Mouse (Mus musculus) macrophage (primary cell): ENCODE data around the gene Map3k7cl. TPM values are rescaled to one million over a fixed set of nuclear protein-coding genes. Genes with fewer than 3 reads are reported as not detected.

Experiments
- H3K27ac ChIP-seq: fragments of 350-480 bp; formaldehyde crosslinking; 2 replicates; pipeline ENCODE4 v1.9.0; 2021
- H3K36me3 ChIP-seq: fragments of 350-480 bp; formaldehyde crosslinking; 2 replicates; pipeline ENCODE4 v1.9.0; 2021; ENCODE audit errors: inconsistent target
- H3K4me3 ChIP-seq: fragments of 350-480 bp; formaldehyde crosslinking; 2 replicates; pipeline ENCODE4 v1.9.0; 2021; ENCODE audit errors: inconsistent target
- H3K79me2 ChIP-seq: fragments of 350-480 bp; formaldehyde crosslinking; 2 replicates; pipeline ENCODE4 v1.9.0; 2021; ENCODE audit errors: inconsistent target
- WGBS: methylation state at CpG from one replicate; pipeline ENCODE4 v1.1.7; 2026; ENCODE audit warnings: inconsistent platforms; ENCODE audit not compliant: missing documents; 5-methylcytosine and 5-hydroxymethylcytosine counted together
- polyA plus RNA-seq: library from polyadenylated mRNA; stranded (reverse); fragments of 250-400 nt; gene quantifications from 3 replicates; pipeline ENCODE4 v1.2.4, GENCODE M21; 2018; ENCODE audit warnings: inconsistent platforms
- total RNA-seq, 78 experiments: library from RNA; depleted of rRNA; stranded (reverse); fragments of 250-400 nt; gene quantifications; 1 replicate in 9 of 78; 2 replicates in 24 of 78; 3 replicates in 43 of 78; 4 replicates in 2 of 78; pipeline ENCODE4 v1.2.4; 2018; ENCODE audit warnings: inconsistent platforms in 56 of 78

Map3k7cl gene
- not detected for total RNA-seq (2018; cell fraction: chromatin; rRNA removed)
- not detected for total RNA-seq (2018; cell fraction: cytosol; rRNA removed)
- total RNA-seq (2018; cell fraction: nucleus; rRNA removed): not detected
- not detected in 3 replicates for polyA plus RNA-seq

DNA sequence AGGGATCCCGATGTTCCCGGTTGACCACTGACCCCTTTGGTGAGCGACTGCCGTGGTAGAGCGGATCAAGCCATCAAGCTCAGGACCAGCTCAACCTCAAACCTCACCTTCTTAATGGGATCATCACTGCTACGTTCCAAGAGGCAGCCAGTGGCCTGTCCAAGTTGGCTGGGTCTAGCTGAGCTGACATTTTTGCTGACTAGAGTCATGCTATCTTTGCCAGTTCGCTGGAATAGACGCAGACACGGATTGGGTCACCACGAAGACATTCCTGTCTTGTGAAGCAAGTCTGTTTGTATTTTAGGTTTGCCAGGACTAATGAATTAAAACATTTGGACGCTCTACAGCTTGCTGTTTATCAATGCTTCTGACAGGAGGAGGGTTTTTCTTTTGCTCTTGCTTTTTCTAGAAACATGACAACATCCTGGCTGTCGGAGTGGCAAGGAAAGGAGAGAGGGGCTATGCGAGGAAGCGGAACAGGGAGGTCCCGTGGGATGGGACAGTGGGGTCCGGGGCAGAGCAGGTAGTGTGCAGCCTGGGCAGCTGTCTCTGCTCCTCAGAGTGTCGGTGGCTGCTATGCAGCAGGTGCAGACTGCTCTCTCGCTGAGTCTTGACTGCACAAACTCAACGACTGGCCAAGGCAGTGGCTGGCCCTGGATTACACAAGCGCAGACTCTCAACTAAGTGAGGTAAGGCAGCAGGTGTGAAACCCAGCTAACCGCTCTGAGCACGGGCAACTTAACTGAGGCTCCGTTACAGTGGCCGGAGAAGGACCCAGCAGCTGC lies at the start of gene Map3k7cl:
Map3k7cl (plus strand) TSS at position 424 of the 785 bp plus-strand sequence.
- Histone ChIP-seq H3K27ac (no peak within 1 kb of the TSS), H3K4me3 (no peak within 1 kb of the TSS), H3K79me2 (no peaks in the 10 kb centered on the region), H3K36me3 (no peaks in the 10 kb centered on the region)
- 89% methylated on average over 24 of the region's 24 CpGs for WGBS

DNA sequence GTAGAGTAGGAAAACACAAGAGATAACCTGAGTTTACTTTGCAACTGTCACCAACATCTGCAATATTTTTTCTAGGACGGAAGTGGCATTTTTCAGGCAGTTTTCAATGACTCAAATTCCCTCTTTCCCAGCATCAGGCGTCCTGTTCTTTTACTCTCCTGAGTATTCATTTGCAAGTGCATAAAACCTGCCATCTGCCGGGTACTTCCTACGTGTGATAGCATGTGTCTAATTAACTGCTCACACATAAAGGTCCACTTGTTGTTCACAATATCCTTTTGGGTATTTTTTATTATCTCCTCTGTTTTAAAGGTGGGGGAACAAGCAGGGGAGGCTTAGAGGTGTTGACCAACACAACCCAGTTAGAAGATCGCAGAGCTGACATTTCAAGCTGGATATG lies 41.4 kb upstream of the Map3k7cl start:
- no peaks in the 10 kb centered on the region for H3K36me3 ChIP-seq
- H3K79me2 ChIP-seq: no peaks in the 10 kb centered on the region
- WGBS: 93% methylated on average over 5 of the region's 5 CpGs
- H3K4me3 ChIP-seq: no peak overlapping the region
- H3K27ac ChIP-seq: no peak overlapping the region

DNA sequence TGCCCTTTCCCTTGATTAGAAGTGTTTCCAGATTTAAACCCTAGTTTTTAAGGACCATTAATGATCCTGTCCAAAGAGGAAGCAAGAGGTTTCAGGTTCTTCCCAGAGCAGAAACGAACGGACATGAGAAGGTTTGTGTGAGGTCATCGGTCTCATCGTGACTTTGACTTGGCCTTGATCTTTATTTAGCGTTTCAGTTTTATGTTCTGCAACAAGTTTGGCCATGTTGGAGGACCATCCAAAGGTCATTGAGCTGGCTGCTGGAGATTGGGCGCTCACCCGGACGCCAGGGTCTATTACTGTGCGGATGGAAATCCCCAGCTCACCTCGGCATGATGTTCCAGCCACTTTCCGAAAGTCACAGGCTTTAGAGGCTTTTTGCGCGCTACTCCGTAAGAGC lies 40.8 kb upstream of the Map3k7cl start:
- no peaks in the 10 kb centered on the region for H3K79me2 ChIP-seq
- WGBS: 87% methylated on average over 14 of the region's 14 CpGs

DNA sequence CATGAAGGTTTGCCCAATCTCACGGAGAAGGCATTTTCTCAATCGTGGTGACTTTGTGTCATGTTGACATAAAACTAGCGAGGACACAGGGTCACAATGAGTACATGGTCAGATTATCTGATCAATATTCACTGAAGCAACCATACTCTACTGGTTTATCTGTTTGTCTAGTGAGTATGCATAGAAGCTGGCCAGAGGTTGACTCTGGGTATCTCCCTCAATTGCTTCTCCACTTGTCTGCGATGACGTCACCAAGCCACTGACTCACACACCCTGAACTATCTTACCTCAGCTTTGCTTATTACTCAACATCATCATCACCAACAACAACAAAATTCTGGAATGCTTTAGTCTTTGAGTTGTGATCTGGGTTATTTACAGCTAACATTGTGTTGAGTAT lies 28.9 kb upstream of the Map3k7cl start:
- H3K27ac ChIP-seq: no peak overlapping the region
- H3K36me3 ChIP-seq: no peaks in the 10 kb centered on the region
- no peaks in the 10 kb centered on the region for H3K79me2 ChIP-seq
- H3K4me3 ChIP-seq: no peak overlapping the region
- 84% methylated on average over 5 of the region's 5 CpGs for WGBS

More for the DNA sequence above, 40.8 kb upstream of the Map3k7cl start:
- no peak overlapping the region for H3K27ac ChIP-seq
- no peaks in the 10 kb centered on the region for H3K36me3 ChIP-seq
- H3K4me3 ChIP-seq: no peak overlapping the region

DNA sequence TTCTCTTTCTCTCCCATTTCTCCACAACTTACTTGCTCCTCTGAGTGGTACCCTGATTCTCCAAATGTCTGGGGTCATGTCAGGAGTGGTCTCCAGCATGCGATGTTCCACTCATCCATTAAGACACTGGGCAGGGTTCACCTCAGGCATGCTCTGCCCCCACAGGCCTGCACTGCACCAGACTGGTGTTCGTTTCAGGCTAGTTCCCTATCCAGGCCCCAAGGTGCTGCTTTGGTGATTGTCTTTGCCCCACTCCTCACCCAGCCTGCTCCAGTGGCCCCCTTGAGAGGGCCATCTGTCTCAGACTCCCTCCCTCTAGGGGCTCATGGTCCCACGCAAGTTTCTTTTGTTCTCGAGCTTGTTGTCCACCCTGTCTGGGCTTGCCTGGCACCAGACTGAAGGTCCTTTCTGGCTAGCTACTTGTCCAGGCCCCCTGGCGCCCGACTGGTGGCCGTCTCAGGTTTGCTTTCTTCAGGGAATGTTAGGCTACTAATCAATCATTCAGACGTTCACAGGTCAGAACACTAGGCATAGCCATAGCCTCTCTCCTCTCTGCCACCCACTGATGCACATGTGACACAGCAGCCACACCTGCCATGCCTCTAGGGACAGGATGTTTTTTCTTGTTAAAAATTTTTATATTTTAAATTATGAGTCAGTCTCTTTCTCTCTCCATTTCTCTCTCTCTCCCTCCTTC lies 25.4 kb upstream of the Map3k7cl start:
- no peaks in the 10 kb centered on the region for H3K36me3 ChIP-seq
- 78% methylated on average over 8 of the region's 8 CpGs for WGBS
- H3K79me2 ChIP-seq: no peaks in the 10 kb centered on the region

DNA sequence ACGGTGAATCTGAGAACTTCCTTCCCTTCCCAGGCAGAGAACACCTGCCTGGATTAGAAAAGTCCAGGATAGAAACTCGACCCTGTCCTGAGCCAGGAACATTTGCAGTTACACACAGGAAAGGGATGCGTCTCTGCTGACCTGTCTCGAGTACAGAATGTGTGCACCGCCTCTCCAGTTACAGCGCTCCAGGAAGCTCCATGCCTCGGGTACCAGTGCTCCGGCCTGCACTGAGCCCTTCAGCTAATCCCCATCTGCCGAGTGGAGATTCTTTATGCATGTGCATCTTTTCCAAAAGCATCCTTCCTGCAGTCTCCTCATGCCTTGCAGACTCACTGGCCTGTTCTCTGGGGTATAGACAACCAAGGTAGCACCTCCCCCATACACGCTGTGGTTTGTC lies 24.4 kb upstream of the Map3k7cl start:
- WGBS: 81% methylated on average over 9 of the region's 10 CpGs
- no peaks in the 10 kb centered on the region for H3K36me3 ChIP-seq
- no peak overlapping the region for H3K27ac ChIP-seq
- no peak overlapping the region for H3K4me3 ChIP-seq
- no peaks in the 10 kb centered on the region for H3K79me2 ChIP-seq

More for the DNA sequence above, 25.4 kb upstream of the Map3k7cl start:
- no peak overlapping the region for H3K27ac ChIP-seq
- H3K4me3 ChIP-seq: no peak overlapping the region

DNA sequence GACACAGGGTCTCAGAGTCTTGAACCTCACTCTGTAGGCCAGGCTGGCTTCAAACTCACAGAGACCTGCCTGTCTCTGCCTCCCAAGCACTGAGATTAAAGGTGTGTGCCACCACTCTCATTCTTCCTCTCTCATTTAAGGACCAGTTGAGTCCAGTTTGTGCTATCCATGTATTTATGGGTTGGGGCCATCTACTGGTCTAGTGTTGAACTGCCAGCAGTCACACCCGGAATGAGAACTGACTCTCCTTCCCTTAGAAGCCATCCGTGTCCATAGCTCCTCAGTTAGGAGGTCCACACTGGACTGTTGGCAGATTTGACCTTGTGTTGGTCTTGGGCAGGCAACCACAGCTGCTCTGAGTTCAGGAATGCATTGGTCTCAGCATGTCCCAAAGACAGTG lies 4.8 kb upstream of the Map3k7cl start:
- no peak overlapping the region for H3K4me3 ChIP-seq
- H3K36me3 ChIP-seq: no peaks in the 10 kb centered on the region
- 39% methylated on average over 2 of the region's 2 CpGs for WGBS
- no peak overlapping the region for H3K27ac ChIP-seq
- H3K79me2 ChIP-seq: no peaks in the 10 kb centered on the region

DNA sequence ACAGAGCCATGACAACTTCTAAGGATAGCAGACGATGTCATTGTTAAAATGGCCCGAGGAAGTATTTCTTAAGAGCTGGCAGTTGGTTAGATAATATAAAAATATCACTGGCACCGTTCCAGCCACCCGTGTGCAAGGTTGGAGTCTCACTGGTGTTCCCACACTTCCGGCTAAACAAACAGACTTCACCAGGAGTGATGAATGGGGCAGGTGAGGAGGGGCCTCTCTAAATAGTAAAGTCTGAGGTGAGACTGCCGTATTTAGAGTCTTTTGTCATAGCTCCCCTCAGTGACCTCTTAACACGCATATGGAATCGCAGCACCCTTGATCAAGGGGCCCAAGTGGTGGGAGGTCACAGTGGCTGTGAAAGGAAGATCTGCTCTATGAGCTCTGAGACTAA lies 3.2 kb downstream of the Map3k7cl start:
- H3K36me3 ChIP-seq: no peaks in the 10 kb centered on the region
- no peak overlapping the region for H3K4me3 ChIP-seq
- H3K79me2 ChIP-seq: no peaks in the 10 kb centered on the region
- no peak overlapping the region for H3K27ac ChIP-seq
- 65% methylated on average over 8 of the region's 8 CpGs for WGBS

DNA sequence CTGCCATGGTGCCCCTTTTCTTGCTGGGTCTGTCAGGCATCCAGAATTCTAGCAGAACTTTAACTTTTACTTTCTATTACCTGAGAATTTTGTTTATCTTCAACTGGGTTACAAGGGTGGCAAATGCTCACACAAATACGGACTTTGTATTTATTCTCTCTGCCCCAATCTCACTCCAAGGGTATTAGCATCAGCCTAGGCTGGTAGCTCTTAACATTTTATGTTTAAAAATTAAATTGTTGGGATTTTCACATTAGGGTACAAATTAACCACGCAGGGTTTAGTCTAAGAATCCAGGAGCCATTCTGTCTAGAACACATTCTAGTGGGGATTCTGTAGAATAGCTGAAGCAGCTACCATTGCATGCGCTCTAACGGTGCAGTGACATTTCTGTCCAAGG lies 8.4 kb downstream of the Map3k7cl start:
- H3K27ac ChIP-seq: no peak overlapping the region
- no peak overlapping the region for H3K4me3 ChIP-seq
- 90% methylated on average over 4 of the region's 4 CpGs for WGBS
- no peaks in the 10 kb centered on the region for H3K79me2 ChIP-seq
- no peaks in the 10 kb centered on the region for H3K36me3 ChIP-seq

DNA sequence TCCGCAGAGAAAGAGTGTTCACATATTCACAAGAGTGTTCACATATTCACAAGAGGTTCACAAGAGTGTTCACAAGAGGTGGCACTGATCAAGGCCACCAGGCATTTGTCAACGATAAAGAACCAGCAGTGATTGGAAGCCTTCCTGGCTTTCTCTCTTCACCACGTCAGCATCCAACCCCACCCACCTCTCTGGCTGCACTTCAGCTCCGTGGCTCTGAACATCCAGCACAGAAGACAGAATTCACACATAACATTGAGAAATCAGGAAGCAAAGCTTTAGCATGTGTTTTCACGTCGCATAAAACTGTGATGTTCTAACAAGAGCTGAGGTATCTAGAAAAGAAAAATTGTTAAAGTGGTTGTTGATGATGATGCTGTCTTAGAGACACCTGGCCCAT lies 10.4 kb downstream of the Map3k7cl start:
- H3K79me2 ChIP-seq: no peaks in the 10 kb centered on the region
- 64% methylated on average over 6 of the region's 6 CpGs for WGBS
- no peak overlapping the region for H3K4me3 ChIP-seq
- no peaks in the 10 kb centered on the region for H3K36me3 ChIP-seq
- no peak overlapping the region for H3K27ac ChIP-seq

DNA sequence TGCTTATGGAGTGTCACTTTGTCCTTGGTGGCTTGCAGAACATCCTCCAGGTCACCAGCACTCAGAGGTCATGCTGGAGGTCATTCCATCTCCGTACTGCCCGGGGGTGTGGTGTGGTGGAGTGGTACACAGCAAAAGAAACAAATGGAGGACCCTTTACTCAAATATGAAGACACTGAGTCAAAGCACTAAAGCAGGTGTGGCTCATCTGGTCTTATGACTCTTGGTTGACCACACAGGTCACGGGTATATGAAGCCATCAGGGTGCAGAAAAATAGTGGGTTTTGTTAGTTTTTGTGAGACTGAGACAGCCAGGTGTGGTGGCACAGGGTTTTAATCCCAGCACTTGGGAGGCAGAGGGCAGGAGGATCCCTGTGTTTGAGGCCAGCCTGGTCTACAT lies 11.4 kb downstream of the Map3k7cl start:
- Histone ChIP-seq H3K27ac (no peak overlapping the region), H3K4me3 (no peak overlapping the region), H3K79me2 (no peaks in the 10 kb centered on the region), H3K36me3 (no peaks in the 10 kb centered on the region)
- 80% methylated on average over 3 of the region's 3 CpGs for WGBS

DNA sequence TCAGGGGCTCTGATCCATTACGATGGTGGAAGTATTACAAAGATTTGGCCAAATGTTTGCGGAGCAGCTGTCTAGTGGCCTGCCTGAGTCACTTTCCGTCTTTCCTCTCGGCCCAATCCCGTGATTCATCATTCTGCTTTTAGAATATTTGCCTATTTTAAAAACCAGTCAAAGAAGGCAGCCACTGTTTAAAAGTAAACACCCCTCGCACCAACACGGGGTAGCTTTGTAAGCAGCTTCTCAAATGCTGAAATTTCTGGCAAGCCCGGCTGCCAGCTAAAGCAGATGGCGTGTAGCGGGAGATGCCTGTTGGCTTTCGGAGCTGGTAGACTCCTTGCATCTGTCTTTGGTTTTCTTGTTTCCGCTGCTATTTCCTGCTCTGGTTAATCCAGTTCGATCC lies 14.4 kb downstream of the Map3k7cl start:
- H3K4me3 ChIP-seq: no peak overlapping the region
- no peak overlapping the region for H3K27ac ChIP-seq
- no peaks in the 10 kb centered on the region for H3K79me2 ChIP-seq
- 82% methylated on average over 13 of the region's 13 CpGs for WGBS
- no peaks in the 10 kb centered on the region for H3K36me3 ChIP-seq

DNA sequence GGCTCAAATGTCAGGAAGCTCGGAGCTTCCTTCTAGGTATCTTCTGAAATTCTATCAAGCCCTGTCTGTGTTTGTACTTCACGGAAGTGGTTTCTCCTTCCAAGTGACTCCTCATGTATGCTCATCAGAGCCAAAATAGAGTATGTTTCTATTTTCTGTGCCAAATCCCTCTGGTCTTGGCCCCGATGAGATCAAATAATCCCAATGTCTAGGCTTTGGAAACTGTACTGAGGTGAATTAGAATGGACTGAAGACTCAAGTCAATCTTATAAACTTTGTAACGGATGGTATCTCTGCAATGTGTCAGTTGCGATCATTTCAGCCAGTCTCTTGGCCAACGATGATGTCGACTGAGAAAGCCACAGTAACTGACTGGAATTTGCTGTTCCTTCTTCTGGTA lies 15.1 kb downstream of the Map3k7cl start:
- 89% methylated on average over 7 of the region's 7 CpGs for WGBS
- Histone ChIP-seq H3K27ac (no peak overlapping the region), H3K36me3 (no peaks in the 10 kb centered on the region), H3K79me2 (no peaks in the 10 kb centered on the region), H3K4me3 (no peak overlapping the region)

DNA sequence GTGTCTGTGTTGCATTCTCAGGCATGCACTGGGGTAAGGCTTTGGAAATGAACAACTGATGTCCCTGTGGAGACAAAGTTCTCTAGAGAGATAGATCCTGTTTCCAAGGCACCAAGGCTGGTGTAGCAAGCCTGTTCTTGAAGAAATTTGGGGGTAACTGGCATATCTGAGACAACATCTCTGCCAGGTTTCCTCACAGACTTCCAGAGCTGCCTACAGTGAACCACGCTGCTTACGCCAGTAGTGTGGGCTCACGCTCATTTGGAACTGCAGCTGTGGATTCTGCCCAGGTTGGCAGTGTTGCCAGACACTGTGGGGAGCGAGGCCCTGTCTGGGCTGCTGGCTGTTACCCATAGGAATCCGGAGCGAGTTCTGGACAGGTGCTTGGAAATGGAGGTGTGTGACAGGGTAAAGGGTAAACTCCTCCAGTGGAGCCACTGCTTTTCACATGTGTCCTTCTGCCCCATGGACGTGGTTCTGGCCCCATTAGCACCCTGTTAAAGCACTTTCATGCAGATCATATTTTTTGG lies 16.5 kb downstream of the Map3k7cl start:
- H3K79me2 ChIP-seq: no peaks in the 10 kb centered on the region
- H3K4me3 ChIP-seq: no peak overlapping the region
- no peaks in the 10 kb centered on the region for H3K36me3 ChIP-seq
- WGBS: 82% methylated on average over 7 of the region's 7 CpGs
- H3K27ac ChIP-seq: no peak overlapping the region

DNA sequence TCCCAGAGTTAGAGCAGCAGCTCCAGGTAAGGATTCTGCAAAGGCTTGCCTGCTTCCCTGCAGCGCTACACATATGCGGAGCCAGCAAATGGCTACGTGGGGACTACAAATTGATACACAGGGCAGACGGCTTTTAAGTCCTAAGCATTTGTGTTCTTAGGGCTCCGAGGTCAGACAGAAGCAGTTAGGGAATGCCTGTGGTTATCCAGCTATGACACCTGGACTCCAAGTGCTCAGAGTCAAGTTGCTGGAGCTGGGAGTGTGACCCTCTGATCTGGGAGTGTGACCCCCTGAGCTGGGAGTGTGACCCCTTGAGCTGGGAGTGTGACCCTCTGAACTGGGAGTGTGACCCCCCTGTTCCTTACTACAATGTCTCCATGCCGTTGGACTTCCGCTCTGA lies 17.2 kb downstream of the Map3k7cl start:
- 95% methylated on average over 7 of the region's 7 CpGs for WGBS
- Histone ChIP-seq H3K4me3 (no peak overlapping the region), H3K36me3 (no peaks in the 10 kb centered on the region), H3K79me2 (no peaks in the 10 kb centered on the region), H3K27ac (no peak overlapping the region)
